Mouse (Mus musculus) spleen, adult 10 weeks (tissue): Measurements from ENCODE around the gene Foxa3. TPM values are rescaled to one million over a fixed set of nuclear protein-coding genes. Genes with fewer than 3 reads are reported as not detected.

Experiments
- polyA plus RNA-seq: library from polyadenylated mRNA; stranded (reverse); fragments of 350-450 nt; fragmentation: Illumina TruSeq; extraction: RNeasy Lipid Tissue Mini Kit (QIAGEN cat#74804); gene quantifications from one replicate; pipeline ENCODE4 v1.2.3, GENCODE M21; 2015; ENCODE audit warnings: low replicate concordance; ENCODE audit not compliant: insufficient read depth

Foxa3 gene
- not detected for polyA plus RNA-seq

DNA sequence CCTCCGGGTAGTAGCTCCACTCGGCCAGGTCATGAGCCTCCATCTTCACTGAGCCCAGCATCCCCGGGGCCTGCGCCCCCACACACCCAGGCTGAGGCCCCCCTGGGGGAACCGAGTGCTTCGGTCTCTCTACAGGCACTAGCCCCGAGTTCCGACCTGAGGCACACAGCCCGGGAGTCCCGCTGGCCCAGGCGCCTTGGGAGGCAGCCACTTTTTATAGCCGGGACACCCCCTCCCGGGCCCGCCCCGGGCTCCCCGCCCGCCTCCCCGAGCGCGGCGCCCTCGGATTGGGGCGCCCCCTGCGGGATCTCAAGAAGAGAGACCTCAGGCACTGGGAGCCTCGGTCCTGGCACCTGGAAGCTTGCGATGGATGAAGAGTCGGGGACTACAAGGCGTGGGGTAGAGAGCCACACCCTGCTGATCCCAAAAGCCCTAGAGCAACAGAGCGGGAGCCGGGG is at the start of gene Foxa3:
Gene Foxa3, minus strand, starts transcription at position 182 of the 458 bp plus-strand sequence.

DNA sequence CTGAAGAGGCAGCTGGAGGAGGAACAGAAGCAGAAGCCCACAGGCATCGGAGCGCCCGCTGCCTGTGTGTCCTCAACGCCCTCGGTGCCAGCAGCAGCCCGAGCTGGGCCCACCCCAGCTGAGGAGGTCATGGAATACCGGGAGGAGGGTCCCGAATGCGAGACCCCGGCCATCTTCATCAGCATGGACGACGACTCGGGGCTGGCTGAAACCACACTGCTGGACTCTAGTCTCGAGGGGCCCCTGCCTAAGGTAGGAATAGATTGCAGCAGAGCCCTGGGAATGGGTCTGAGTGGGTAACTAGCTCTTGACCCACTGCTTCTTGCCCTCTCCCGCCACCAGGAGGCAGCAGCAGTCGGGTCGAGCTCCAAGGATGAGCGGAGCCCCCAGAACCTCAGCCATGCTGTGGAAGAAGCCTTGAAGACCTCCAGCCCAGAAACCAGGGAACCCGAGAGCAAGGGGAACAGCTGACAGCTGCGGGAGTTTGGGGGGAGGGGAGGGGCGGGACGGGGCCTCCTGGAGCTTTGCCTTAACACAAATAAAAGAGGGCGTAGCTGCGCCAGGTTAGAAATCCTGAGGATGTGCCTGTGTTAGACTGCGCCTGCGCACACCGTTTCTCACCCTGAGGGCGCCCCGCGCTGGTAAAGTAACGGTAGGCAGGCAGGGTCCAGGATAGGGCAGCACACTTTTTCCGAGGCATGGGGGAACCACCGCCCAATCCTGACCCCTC is 30.9 kb upstream of the Foxa3 start, which contains the start of gene Rsph6a:
Gene Rsph6a, plus strand, starts transcription at position 644 of the 730 bp plus-strand sequence.

DNA sequence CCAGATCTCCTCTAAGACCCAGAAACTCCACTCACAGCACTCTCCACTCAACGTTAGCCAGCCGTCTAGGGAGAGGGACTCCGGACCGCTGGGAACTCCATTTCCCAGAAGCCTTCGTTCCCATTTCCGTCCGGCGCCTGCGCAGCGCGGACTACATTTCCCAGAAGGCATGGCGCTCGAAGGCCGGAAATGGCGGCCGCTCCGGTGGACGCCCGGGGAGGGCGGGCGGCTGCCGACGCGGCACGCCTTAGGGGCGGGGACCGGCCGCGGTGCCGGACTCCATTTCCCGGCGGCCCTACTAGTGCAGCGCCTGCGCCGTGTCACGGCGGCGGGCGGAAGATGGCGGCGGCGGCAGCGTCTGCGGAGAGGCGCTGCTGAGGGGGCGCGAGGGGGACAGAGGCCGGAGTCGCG is 763 bp upstream of the Foxa3 start, which contains the start of gene Sympk:
Gene Sympk, plus strand, starts transcription at position 282 of the 411 bp plus-strand sequence.

DNA sequence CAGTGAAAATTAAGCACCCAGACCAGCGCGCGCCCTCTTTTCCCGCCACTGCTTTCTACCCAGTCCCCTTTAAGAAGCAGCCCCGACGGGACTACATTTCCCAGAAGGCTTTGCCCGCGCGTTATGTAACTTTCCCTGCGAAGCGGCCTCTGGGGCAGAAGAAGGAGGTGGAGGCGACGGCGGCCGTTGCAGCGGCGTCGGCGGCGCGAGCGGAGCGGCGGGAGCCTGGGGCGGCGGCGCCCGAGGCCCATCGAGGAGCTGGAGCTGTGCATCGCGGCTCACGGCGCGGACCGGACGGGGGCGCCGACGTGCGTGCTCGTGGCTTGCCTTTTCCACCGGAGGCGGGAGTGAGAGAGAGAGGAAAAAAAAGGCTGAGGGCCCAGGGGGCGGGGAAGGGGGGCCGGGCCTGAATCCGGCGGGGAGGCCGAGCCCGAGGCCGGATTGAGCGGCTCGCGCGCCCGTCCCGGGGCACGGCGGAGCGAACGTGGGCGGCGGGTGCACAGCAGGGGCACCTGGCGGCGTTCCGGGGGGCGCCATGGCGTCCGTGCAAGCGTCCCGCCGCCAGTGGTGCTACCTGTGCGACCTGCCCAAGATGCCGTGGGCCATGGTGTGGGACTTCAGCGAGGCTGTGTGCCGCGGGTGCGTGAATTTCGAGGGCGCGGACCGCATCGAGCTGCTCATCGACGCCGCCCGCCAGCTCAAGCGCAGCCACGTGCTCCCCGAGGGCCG is 19.3 kb downstream of the Foxa3 start, which contains the start of gene Irf2bp1:
Gene Irf2bp1, plus strand, starts transcription at position 143 of the 729 bp plus-strand sequence.

DNA sequence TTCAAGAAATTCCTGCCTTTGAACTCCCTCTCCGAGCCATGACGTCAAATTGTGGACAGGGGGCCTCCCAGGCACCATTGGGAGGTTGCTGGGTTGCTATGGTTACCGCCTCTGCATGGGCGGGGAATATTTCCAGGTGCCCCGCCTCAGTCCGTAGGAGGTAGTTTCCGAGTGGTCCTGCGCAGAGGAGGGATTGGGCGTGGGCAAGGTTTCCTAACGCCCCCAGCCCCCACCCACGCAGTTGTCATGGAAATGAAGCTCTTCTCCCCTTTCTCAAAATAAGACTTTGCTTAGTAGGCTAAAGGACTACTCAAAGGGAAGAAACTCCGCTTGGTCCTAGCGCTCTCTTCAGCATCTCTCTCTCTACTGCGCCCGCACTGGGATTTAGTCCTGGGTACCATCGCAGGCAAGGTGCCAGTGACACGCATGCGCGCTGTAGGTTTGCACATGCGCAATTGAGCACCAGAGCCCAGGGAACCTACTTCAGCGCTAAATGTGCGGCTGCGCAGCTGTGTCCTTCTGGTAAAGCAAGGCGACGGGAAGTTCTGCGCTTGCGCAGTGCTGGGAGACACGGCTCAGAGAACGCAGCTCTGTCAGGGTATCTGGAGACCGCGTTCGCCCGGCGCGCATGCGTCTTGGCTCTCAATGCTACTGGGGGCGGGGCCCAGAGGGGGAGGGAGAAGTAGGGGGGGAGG is 32.6 kb downstream of the Foxa3 start, which contains the start of gene Mypop:
Gene Mypop, plus strand, starts transcription at position 645 of the 695 bp plus-strand sequence.

DNA sequence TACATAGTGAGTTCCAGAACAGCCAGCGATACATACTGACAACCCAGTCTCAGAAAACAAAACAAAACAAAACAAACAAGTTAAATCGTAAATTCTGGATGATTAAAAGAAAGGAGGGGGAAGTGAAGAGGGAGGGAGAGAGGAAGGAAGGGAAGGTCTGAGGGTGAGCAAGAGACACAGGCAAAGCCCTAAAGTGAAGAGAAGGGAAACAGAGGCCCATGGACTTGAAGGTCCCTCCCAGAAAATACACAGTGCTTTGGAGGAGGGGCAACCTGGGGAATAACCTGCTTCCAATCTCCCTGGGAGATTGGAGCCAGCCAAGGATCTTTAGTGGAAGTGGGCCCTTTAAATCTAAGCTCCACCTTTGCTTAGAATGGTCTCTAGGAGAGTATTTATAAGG is 36.2 kb downstream of the Foxa3 start, which contains the start of gene Nanos2:
Gene Nanos2, plus strand, starts transcription at position 301 of the 400 bp plus-strand sequence.

Other genes starting within 250 kb of the Foxa3 start
- gene Psg19, start 225.0 kb downstream of the Foxa3 start, polyA plus RNA-seq, result not detected
- gene Psg17, start 201.9 kb downstream of the Foxa3 start, polyA plus RNA-seq, result not detected
- gene Mill2, start 183.6 kb downstream of the Foxa3 start, polyA plus RNA-seq, result 6.1 TPM
- 28.9 TPM for gene Pglyrp1, start 152.2 kb downstream of the Foxa3 start, polyA plus RNA-seq
- 17.3 TPM for gene Ccdc61, start 113.1 kb downstream of the Foxa3 start, polyA plus RNA-seq
- 0.76 TPM for gene Nova2, start 97.7 kb downstream of the Foxa3 start, polyA plus RNA-seq
- not detected for gene Nanos2, start 36.1 kb downstream of the Foxa3 start, polyA plus RNA-seq
- 0.73 TPM for gene Mypop, start 32.3 kb downstream of the Foxa3 start, polyA plus RNA-seq
- 6.8 TPM for gene Irf2bp1, start 19.5 kb downstream of the Foxa3 start, polyA plus RNA-seq
- gene Sympk, start 839 bp upstream of the Foxa3 start, polyA plus RNA-seq, result 43.3 TPM
- not detected for gene Rsph6a, start 31.2 kb upstream of the Foxa3 start, polyA plus RNA-seq
- gene Dmwd, start 52.7 kb upstream of the Foxa3 start, polyA plus RNA-seq, result 5.3 TPM
- 37.1 TPM for gene Dmpk, start 60.3 kb upstream of the Foxa3 start, polyA plus RNA-seq
- 2.0 TPM for gene Six5, start 71.1 kb upstream of the Foxa3 start, polyA plus RNA-seq
- 0.11 TPM for gene Gm4969, start 94.8 kb upstream of the Foxa3 start, polyA plus RNA-seq
- gene Fbxo46, start 96.3 kb upstream of the Foxa3 start, polyA plus RNA-seq, result 2.9 TPM
- 9.4 TPM for gene Qpctl, start 125.8 kb upstream of the Foxa3 start, polyA plus RNA-seq
- gene Snrpd2, start 126.2 kb upstream of the Foxa3 start, polyA plus RNA-seq, result 28.2 TPM
- gene Gipr, start 142.6 kb upstream of the Foxa3 start, polyA plus RNA-seq, result not detected
- 6.2 TPM for gene Eml2, start 152.9 kb upstream of the Foxa3 start, polyA plus RNA-seq
- 4.4 TPM for gene Gpr4, start 189.0 kb upstream of the Foxa3 start, polyA plus RNA-seq
- gene Opa3, start 204.8 kb upstream of the Foxa3 start, polyA plus RNA-seq, result 17.4 TPM
- gene Vasp, start 248.3 kb upstream of the Foxa3 start, polyA plus RNA-seq, result 295 TPM